Comparison of ENCODE assay signal across 22 mouse cellular contexts in the genomic region with DNA sequence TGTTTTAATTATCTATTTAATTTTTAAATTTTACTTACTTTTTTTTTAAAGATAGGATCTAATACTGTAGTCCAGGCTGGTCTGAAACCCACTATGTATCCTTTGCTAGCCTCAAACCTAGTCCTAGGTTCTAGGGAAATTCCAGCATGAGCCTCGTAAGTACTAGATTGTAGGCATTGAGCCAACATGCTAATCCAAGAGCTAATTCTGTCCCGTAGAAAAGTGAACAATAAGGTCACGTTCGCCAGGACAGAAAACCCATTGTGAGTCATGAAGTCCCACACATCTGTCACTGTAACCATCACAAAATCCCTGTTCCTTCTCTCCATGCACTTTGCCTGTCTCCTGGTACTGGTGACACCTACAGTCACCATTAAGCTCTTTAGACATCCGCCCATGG. TPM values are rescaled to one million over a fixed set of nuclear protein-coding genes. Genes with fewer than 3 reads are reported as not detected.
"Had no signal": no experiment of that assay in that cellular context is flagged by ENCODE, and none has a peak within 500 bp of the region (broad histone marks: within the 10 kb centered on the region; RNA-seq: fewer than 3 reads in every experiment).

No protein-coding gene starts in this region.

- H3K4me2 ChIP-seq: limb, embryonic 13.5 days; liver, embryonic 12.5 days; liver, embryonic 15.5 days; lung, embryonic 15.5 days; midbrain, embryonic 13.5 days; stomach, embryonic 15.5 days had no signal

- ATAC-seq: liver, embryonic 12.5 days; midbrain, embryonic 13.5 days; midbrain, embryonic 16.5 days had no signal

- H3K9ac ChIP-seq: limb, embryonic 13.5 days; liver, embryonic 12.5 days; liver, embryonic 15.5 days; lung, embryonic 15.5 days; midbrain, embryonic 13.5 days; stomach, embryonic 15.5 days had no signal

- DNase-seq: kidney, adult 9 months; kidney, postnatal 14 days; kidney, postnatal 4 days; liver; lung, adult 18-20 months; lung, postnatal 10 days; lung, postnatal 36 days; right cerebral cortex, postnatal 25 days; spleen, adult 18-20 months; thymus, adult 18-20 months; thymus, postnatal 36 days had no signal

- H3K27me3 ChIP-seq: limb, embryonic 13.5 days; liver, embryonic 12.5 days; liver, embryonic 15.5 days; lung, embryonic 15.5 days; stomach, embryonic 15.5 days had no signal

- H3K36me3 ChIP-seq: limb, embryonic 10.5 days; limb, embryonic 13.5 days; liver, embryonic 12.5 days; liver, embryonic 15.5 days; lung, embryonic 15.5 days; stomach, embryonic 15.5 days had no signal

- H3K4me1 ChIP-seq: liver, embryonic 12.5 days; liver, embryonic 15.5 days; lung, embryonic 15.5 days had no signal

- H3K4me3 ChIP-seq: limb, embryonic 10.5 days; limb, embryonic 13.5 days; liver, embryonic 12.5 days; liver, embryonic 15.5 days; lung, embryonic 15.5 days; megakaryocyte, embryonic 14.5 days; midbrain, embryonic 10.5 days; midbrain, embryonic 13.5 days; stomach, embryonic 15.5 days had no signal

- H3K9me3 ChIP-seq: limb, embryonic 10.5 days; limb, embryonic 13.5 days; liver, embryonic 12.5 days; liver, embryonic 15.5 days; lung, embryonic 15.5 days; megakaryocyte, embryonic 14.5 days; midbrain, embryonic 10.5 days; midbrain, embryonic 13.5 days; stomach, embryonic 15.5 days had no signal

- H3K27ac ChIP-seq: limb, embryonic 10.5 days; limb, embryonic 13.5 days; liver, embryonic 12.5 days; liver, embryonic 15.5 days; lung, embryonic 15.5 days; midbrain, embryonic 13.5 days; stomach, embryonic 15.5 days had no signal

RNA-seq across cellular contexts. Expression of a gene that starts 53.8 kb away (rescaled TPM):
- polyA plus RNA-seq: kidney, embryonic 16.5 days; limb, embryonic 10.5 days; liver, embryonic 12.5 days; liver, embryonic 15.5 days; lung, embryonic 15.5 days had no signal
